7 mouse cellular contexts compared by ENCODE assay signal in the genomic region with DNA sequence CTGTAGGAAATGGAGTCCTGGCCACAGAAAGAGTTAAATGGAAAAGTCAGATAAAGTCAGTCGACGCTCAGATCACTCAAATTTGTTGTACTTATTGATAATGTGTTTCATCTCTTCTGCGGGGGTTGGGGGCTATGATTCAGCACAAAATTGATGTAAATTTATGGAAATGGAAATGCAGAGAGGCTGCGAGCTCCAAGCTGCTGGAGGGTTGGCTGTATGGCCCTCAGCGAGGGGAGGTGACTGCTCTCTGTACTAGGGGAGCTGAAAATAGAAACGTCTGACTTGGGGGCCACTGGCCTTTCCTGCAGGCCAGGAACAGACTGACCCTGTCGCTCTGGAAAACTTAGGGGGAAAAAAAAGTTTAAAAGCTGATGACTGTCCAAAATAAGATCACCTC. TPM values are rescaled to one million over a fixed set of nuclear protein-coding genes. Genes with fewer than 3 reads are reported as not detected.
DNase-seq lines count a peak whose midpoint lies in the region; ATAC-seq lines count a peak whose summit lies in the region.

No protein-coding gene starts in this region.

- H3K4me1 ChIP-seq in megakaryocyte, embryonic 14.5 days: peaks cover 10% of the 10 kb centered on the region
- peaks cover 16% of the 10 kb centered on the region for H3K4me1 ChIP-seq in heart, embryonic 15.5 days (replicated peaks)
- H3K4me1 ChIP-seq in liver, embryonic 11.5 days (replicated peaks; ENCODE audit: control insufficient read depth, insufficient read depth, low read length): no peaks in the 10 kb centered on the region

- ATAC-seq in megakaryocyte, adult 5-6 weeks (ENCODE audit: poor library complexity, severe bottlenecking): no peak
- no peak for ATAC-seq in heart, embryonic 15.5 days (replicated peaks; ENCODE audit: insufficient number of reproducible peaks, insufficient read depth, low FRiP score, low read depth)
- ATAC-seq in liver, embryonic 11.5 days (replicated peaks; ENCODE audit: low FRiP score): no peak
- ATAC-seq in granulocyte monocyte progenitor cell, adult 5-6 weeks (replicated peaks; ENCODE audit: poor library complexity, severe bottlenecking): no peak

- peak overlapping the region; percentile 91 for H3K27ac ChIP-seq in heart, embryonic 15.5 days
- H3K27ac ChIP-seq in liver, embryonic 11.5 days (ENCODE audit: low read depth, low read length): peak overlapping the region; percentile 44; the same call in 1 of the 2 replicates

- H3K4me2 ChIP-seq in heart, embryonic 15.5 days: peak overlapping the region; percentile 87
- peak overlapping the region; percentile 68 for H3K4me2 ChIP-seq in liver, embryonic 11.5 days

- 7% methylated on average over 7 of the region's 7 CpGs for WGBS in heart, embryonic 15.5 days
- 6% methylated on average over 7 of the region's 7 CpGs for WGBS in liver, embryonic 11.5 days

- H3K4me3 ChIP-seq in megakaryocyte, embryonic 14.5 days (replicated peaks): peak overlapping the region; percentile 88
- peak overlapping the region; percentile 55 for H3K4me3 ChIP-seq in heart, embryonic 15.5 days
- H3K4me3 ChIP-seq in liver, embryonic 11.5 days (ENCODE audit: low read depth, low read length): peak overlapping the region; percentile 45

- DNase-seq in liver, embryonic 11.5 days (ENCODE audit: low spot score): no peak
- no peak for DNase-seq in thymus, postnatal 0 days (ENCODE audit: low spot score)
- no peak for DNase-seq in urinary bladder, adult 2 months (ENCODE audit: low spot score)

- peaks cover 62% of the 10 kb centered on the region for H3K9me3 ChIP-seq in megakaryocyte, embryonic 14.5 days
- 0 out of 2 replicates have a peak, but pooled peaks cover 3% of the 10 kb centered on the region for H3K9me3 ChIP-seq in heart, embryonic 15.5 days (replicated peaks)
- 0 out of 2 replicates have a peak, but pooled peaks cover 3% of the 10 kb centered on the region for H3K9me3 ChIP-seq in liver, embryonic 11.5 days (ENCODE audit: control insufficient read depth, low read length)

- peaks cover 27% of the 10 kb centered on the region for H3K27me3 ChIP-seq in megakaryocyte, embryonic 14.5 days (replicated peaks)
- H3K27me3 ChIP-seq in heart, embryonic 15.5 days: no peaks in the 10 kb centered on the region
- no peaks in the 10 kb centered on the region; the same call in 1 of the 2 replicates for H3K27me3 ChIP-seq in liver, embryonic 11.5 days (replicated peaks; ENCODE audit: control insufficient read depth, insufficient read depth, low read length)

- H3K9ac ChIP-seq in heart, embryonic 15.5 days: peak overlapping the region; percentile 60
- H3K9ac ChIP-seq in liver, embryonic 11.5 days (ENCODE audit: low read depth, low read length): no peak overlapping the region

- H3K36me3 ChIP-seq in megakaryocyte, embryonic 14.5 days (replicated peaks; ENCODE audit: low read length): no peaks in the 10 kb centered on the region
- no peaks in the 10 kb centered on the region for H3K36me3 ChIP-seq in heart, embryonic 15.5 days
- H3K36me3 ChIP-seq in liver, embryonic 11.5 days (ENCODE audit: control insufficient read depth, insufficient read depth, low read length): no peaks in the 10 kb centered on the region

RNA-seq across cellular contexts. Expression of a gene that starts 5.5 kb away (rescaled TPM):
- 0.07 TPM in 1 of 2 replicates, not detected in the other for polyA plus RNA-seq in megakaryocyte, embryonic 14.5 days (2012; ENCODE audit: insufficient read depth, low replicate concordance)
- total RNA-seq in megakaryocyte, adult 5-6 weeks (2015): 0.09 TPM in 1 of 2 replicates, not detected in the other
- total RNA-seq in megakaryocyte, adult 5-6 weeks (2017): not detected in 2 replicates
- polyA plus RNA-seq in heart, embryonic 15.5 days (2015; fragmentation: Nextera tagmentation; extraction: Ambion mirVana): 2.5 and 3.3 TPM in 2 replicates
- 1.1 and 1.2 TPM in 2 replicates for polyA plus RNA-seq in liver, embryonic 11.5 days (2014; fragmentation: Nextera tagmentation; extraction: Ambion mirVana)
- 0.26 and 0.42 TPM in 2 replicates for polyA plus RNA-seq in thymus, postnatal 0 days (2015; fragmentation: Nextera tagmentation; extraction: Ambion mirVana)
- 4.2 and 4.7 TPM in 2 replicates for polyA plus RNA-seq in urinary bladder, adult 2 months (2012; rRNA removed)
- 1.9 and 5.3 TPM in 2 replicates for total RNA-seq in granulocyte monocyte progenitor cell, adult 5-6 weeks (2014; fragmentation: Nextera tagmentation)
- total RNA-seq in granulocyte monocyte progenitor cell, adult 5-6 weeks (2017): 3.1 and 3.7 TPM in 2 replicates
